Mouse (Mus musculus): ENCODE results near the gene Cdh7.

DNA sequence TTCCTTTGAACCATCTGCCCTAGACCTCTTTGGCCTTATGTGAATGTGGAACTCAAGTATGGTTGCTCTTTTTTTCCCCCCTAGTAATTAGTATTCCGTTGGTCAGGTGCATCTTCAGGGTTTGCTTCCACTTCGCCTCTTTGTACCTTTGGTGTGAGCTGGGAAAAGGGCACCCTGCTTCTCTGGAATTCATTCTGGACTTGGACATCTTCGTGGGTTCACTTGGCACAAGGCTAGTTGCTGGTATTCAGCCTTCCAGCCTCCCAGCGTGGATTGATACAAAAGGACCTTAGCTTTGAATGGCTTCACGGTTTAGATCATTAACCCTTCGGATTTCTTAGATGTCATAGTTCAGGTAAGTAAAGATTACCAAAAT lies 1.3 kb downstream of the Cdh7 start:
- TF ChIP-seq CTCF (IDR thresholded peaks at IDR 0.05; ENCODE audit: control insufficient read depth, insufficient read depth, low read length) (no peak), POLR2A (IDR thresholded peaks at IDR 0.05; ENCODE audit: borderline replicate concordance, control insufficient read depth, low read depth, low read length) (no peak)

All from bone marrow, adult 2 months (tissue).